Mouse (Mus musculus) megakaryocyte, embryonic 14.5 days (primary cell): ENCODE results near the gene Clmp.

Experiments used
- FLI1 ChIP-seq: IDR thresholded peaks from 2 replicates; pipeline ENCODE4 v1.6.1; 2012; ENCODE audit warnings: low read length, inconsistent platforms, mixed read lengths
- GATA1 ChIP-seq: IDR thresholded peaks from 3 replicates; pipeline ENCODE4 v1.6.1; 2012; ENCODE audit warnings: mixed read lengths, low read length, inconsistent platforms, borderline replicate concordance

GRCm38 (mm10) chr9:40800675-40801612 is 115.2 kb downstream of the Clmp start, which contains the start of gene Hspa8:
- no peak for TF ChIP-seq FLI1
- no peak for TF ChIP-seq GATA1
